Mouse (Mus musculus) lung, postnatal 4 days (tissue): Measurements from ENCODE around the gene Fcgbp.
"Not testable (repeated sequence)": the region's sequence is repeated elsewhere in the genome, so short reads cannot be mapped to it uniquely, and the experiment has no call there.

ENCODE experiments used
- DNase-seq, 2 experiments: peaks; one replicate each; pipeline ENCODE4 v3.0.0; 2021

The Fcgbp gene

GRCm38 (mm10) chr7:28070531-28071298 is at the start of gene Fcgbp:
Gene Fcgbp (plus strand): TSS chr7:28071236.
- no peak for DNase-seq

GRCm38 (mm10) chr7:28044524-28044923 is 26.5 kb upstream of the Fcgbp start:
- no peak for DNase-seq

DNA sequence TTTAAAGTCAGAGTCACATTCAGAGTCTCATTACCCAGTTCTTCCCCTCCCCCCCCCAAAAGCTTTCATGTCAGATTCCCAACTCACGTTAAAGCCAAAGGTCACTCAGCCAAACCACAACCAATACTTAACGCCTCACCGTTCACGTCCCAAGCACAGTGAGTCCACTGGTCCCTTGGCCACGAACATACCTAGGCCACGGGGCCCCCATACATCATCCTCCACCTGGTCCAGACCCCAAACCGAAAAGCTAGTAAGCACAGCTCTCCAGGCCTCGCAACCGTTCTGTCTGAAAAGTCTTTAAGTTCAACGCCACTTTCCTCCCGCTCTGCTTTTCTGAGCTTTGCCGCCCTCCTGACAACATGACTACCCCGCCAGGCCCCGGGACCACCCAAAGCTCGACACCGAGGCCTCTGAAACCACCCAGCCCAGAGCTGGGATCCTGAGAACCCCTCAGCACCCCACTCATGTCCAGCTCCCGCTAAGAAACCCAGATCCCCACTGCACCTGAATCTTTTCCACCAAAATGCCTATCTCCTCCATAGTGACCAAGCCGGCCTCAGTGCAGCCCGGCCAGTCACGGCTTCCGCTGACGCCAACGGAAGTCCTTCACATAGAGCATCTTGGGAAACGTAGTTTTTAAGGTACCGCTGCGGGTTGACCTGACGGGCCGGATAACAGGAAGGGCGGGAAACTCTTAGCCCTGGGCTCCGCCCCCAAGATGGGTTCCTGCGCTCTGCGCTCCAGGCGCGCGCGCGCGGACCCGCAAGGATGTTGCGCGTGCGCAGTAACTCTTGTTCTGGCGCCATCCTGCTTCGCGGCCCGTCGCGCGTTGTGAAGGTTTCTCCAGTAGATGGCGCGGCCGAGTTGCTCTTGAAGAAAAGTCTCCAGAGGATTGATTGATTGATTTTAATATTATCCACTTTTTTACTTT is 21.3 kb upstream of the Fcgbp start, which contains the start of gene Psmc4:
Gene Psmc4, minus strand, starts transcription at position 626 of the 934 bp plus-strand sequence.
- peak; percentile 98 to 99 for DNase-seq

- no peak for DNase-seq
Measured at GRCm38 (mm10) chr7:28050584-28050983, 20.5 kb upstream of the Fcgbp start.

DNA sequence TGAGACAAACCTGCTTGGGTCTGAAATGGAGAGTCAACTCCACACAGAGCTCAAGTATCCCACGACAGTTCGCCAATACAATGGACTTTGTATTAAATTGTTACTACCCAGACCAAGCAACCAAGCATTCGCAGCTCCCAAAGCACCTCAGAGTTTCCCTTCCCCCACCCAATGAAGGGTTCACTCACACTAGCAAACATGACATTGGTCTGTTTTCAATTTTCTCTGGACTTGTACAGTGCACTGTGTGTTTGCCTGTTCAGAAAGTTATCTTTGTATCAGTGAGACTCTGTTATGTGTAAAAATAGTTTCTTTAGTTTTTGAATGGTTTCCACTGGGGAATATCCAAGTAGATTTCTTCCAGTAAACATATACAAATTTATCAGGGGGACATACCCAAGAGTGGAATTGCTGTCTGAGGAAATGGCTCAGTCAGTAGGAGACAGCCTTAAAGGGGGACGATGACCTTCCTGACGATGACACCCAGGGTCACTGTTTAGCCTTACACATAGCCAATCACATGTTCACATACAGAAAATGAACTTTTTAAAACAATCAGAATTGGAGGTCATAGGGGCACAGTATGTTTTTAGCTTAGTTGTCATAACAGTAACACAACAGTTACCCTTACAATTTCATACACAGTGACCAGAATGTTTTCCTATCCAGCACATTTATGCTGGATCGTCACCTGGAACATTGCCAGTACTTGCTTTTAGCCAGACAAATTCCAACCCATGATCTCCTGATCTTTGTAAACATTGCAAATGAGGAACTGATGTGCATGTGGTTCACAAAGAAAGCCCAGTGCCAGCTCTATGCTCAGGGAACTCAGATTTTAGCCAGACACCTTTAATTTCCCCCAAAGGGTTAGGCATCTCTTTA is 17.7 kb upstream of the Fcgbp start:
- DNase-seq: peak in 1 of 2 experiments; percentile 39

DNA sequence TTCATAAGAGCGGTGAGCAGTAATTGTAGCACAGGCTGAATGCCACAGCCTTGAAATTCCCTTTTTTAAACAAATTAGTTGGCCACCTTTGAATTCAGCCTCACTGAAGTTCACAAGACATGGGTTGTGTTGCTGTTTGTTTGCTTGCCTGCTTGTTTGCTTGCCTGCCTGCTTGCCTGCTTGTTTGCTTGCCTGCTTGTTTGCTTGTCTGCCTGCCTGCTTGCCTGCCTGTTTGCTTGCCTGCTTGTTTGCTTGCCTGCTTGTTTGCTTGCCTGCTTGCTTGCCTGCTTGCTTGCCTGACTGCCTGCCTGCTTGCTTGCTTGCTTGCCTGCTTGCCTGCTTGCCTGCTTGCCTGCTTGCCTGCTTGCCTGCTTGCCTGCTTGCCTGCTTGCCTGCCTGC is 11.1 kb upstream of the Fcgbp start:
- no peak for DNase-seq

DNA sequence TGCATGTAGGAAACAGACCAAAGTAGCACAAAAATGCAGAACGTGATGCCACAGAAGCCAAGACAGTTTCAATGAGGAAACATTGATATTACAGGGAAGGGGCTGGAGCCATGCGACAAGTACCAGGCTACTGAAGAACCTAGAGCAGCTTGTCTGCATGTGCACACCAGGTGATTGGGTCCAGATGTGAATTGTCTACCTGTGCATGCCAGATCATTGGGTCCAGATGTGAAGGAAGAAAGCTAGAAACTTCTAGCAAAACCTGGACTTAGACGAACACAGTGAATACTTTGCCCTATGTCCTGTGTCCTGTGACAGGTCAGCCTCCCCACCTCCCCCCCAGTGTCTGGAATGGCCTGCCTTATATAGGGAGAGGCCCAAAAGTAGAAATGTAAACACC is 2.4 kb upstream of the Fcgbp start:
- DNase-seq: no peak

DNA sequence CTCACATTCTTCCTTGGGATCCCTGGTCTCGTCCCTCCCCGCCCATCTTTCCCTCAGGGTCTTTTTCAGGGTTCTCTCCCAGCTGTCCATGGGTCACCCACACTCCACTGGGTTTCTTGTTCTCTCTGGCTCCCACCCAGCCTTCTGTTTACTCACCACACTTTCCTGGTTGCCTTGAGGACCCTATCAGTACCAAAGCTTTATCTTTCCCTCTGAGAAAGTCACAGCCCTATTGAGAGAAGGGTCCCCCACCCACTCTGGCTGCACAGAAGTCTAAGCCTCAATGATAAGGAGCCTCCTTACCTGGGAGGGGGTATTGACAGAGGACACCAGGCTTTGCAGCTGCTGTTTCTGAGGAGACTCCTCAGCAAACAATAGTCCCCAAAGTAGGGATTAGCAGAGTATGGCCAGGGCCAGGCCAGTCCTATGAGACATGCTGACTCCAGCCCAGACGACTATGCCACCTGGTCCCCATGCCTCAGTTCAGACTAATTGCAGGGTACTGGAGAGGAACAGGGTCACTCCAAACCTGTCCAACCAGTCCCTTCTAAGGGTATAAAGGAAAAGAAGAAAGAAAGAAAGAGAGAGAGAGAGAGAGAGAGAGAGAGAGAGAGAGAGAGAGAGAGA is 1.4 kb upstream of the Fcgbp start:
- DNase-seq: no peak

DNA sequence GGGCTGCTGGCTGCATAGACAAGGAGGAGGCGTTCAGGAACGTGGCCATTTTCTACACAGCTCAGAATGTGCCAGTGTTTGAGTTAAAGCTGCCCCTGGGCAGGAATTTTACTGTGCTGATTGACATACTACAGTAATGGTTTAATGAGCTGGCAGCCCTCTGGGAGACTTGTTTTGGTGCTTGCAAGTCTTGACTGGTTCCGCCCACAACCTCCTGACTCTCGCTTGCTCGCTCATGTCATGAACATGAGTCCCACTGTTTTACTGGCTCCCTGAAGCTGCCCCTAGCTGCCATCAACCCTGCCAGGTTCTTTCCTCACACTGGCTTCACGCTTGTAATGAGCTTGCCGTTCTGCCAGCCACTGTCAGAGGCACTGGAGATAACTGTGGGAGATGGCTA is 13.2 kb downstream of the Fcgbp start:
- peak in 1 of 2 experiments; percentile 2 for DNase-seq

- DNase-seq: peak in 1 of 2 experiments; percentile 3
Measured at GRCm38 (mm10) chr7:28086236-28086635, 15.2 kb downstream of the Fcgbp start.

DNA sequence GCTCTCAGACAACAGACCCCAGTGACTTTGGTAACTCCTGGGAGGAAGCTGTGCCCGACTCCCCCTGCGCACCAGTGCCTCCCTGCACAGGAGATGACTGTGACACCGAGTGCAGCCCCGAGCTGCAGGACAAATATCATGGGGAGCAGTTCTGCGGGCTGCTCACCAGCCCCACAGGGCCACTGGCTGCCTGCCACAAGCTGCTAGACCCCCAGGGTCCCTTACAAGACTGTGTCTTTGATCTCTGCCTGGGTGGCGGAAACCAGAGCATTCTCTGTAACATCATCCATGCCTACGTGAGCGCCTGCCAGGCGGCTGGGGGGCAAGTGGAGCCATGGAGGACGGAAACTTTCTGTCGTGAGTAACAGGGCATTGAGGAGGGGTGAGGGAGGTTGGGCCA is 22.5 kb downstream of the Fcgbp start:
- no peak for DNase-seq

DNA sequence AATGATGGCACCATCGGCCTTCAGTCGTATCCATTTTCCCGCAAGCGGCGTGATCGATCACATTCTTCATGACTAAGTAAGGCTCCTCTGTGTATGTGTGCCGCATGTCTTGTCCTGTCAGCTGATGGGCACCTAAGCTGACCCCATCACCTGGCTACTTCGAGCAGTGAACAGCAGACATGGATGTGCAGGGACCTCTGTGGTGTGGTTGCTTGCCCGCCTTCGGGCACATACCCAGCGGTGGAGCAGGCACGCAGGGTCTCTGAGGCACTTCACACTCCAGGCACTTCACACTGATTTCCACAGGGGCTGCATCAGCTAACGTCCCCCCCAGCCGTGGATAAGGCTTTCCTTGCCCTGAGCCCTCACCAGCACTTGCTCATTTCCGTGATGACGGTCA is 28.1 kb downstream of the Fcgbp start:
- DNase-seq: peak in 1 of 2 experiments; percentile 14

GRCm38 (mm10) chr7:28100596-28101590 is 29.9 kb downstream of the Fcgbp start:
- DNase-seq: peak; percentile 50 to 66

DNA sequence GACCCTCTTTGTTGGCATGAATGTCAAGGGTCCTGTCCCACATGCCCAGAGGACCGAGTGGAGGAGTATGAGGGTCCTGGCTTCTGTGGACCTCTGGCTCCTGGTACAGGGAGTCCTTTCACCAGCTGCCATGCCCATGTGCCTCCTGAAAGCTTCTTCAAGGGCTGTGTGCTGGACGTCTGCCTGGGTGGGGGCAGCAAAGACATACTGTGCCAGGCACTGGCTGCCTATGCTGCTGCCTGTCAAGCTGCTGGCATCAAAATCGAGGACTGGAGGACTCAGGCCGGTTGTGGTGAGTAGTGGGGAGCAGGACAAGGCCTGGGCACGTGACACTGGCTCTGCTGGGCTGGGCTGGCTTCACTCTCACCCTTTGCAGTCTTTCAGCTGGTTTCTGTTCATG is 31.9 kb downstream of the Fcgbp start:
- DNase-seq: not testable (repeated sequence)

- peak; percentile 71 to 82 for DNase-seq
Measured at GRCm38 (mm10) chr7:28104670-28105069, 33.6 kb downstream of the Fcgbp start.

DNA sequence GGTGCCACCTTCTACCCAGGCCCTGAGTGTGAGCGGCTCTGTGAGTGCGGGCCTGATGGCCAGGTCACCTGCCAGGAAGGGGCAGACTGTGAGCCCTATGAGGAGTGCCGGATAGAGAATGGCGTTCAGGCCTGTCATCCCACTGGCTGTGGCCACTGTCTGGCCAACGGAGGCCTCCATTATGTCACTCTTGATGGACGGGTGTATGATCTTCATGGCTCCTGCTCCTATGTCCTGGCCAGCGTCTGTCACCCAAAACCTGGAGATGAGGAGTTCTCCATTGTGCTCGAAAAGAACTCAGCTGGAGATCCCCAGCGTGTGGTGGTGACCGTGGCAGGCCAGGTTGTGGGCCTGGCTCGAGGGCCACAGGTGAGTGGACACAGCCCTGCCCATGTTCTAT is 35.2 kb downstream of the Fcgbp start:
- no peak for DNase-seq

DNA sequence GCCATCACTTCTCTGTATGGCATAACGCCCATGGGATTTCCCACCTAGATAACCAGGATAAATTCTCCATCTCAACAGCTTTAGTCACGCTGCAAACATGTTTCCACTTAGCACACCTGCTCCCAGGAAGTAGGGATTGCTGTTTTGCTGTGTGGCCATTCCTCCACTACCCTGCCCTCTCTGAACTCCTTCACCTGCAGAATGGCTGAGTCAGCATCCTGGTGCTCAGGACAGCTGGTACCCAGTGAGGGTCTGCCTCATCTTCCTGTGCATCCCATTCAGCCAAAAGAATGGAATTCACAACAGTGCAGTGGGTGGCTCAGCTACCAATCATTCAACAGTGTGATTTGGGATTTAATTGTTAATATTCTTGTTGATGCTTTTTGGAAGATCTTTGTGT is 43.6 kb downstream of the Fcgbp start:
- DNase-seq: no peak

DNA sequence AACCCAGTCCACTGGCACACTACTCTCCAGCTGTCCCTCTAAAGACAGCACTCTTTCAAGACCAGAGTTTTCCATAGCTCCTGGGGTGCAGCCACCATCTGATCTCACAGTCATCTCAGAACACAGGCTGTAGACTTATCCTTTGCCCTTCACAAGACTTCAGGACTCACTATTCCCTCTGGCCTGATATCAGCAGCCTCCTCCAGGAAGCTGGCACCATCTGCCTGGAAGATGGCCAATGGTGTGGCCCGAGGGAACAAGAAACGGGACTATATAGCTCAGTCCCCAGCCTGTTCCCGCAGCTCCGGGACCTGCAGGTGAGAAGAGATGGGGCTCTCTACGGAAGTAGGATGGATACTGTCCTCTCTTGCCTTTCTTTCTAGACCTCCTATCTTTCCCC is 58.1 kb downstream of the Fcgbp start, which contains the start of gene 9530053A07Rik:
Gene 9530053A07Rik, plus strand, starts transcription at position 301 of the 400 bp plus-strand sequence.
- DNase-seq: no peak

GRCm38 (mm10) chr7:28137613-28138012 is 66.6 kb downstream of the Fcgbp start:
- peak in 1 of 2 experiments; percentile 33 for DNase-seq

DNA sequence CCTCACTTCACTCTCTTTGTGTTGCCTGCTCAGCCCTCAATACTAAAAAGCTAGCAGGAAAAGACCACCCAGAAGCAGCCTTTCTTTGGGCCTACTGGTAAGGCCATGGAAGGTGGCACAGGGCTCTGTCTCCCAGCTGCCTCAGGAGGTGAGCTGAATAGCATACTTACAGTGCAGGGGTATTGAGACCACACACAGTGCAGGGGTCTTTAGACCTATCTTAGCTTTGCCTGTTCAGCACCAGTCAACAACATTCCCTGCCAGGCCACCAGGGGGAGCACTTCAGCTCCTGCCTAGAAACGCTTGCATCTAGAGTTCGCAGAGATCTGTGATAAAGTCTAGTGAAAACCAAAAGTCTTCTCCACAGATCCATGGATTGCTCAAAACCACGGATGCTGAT is 77.2 kb downstream of the Fcgbp start:
- DNase-seq: peak; percentile 54 to 73

DNA sequence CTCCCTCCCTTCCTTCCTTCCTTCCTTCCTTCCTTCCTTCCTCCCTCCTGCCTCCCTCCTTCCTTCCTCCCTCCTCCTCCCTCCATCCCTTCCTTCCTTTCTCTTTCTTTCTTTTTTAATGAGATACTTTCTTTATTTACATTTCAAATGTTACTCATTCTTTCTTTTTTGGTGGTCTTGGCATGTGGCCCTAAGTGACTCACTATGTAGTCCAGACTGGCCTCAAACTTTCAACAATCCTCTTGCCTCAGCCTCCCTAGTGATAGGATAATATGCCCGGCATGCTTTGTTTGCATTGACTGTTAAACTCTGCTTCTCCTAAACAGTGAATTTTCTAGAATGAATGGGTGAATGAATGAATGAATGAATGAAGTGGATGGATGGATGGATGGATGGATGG is 78.8 kb downstream of the Fcgbp start:
- DNase-seq: no peak
